Mouse (Mus musculus) stomach, postnatal 0 days (tissue): ENCODE measurements around the gene Tas1r2. TPM values are rescaled to one million over a fixed set of nuclear protein-coding genes. Genes with fewer than 3 reads are reported as not detected.

Experiments
- ATAC-seq: fragments of 200-750 bp; cut with Nextera tagmentation; 2 replicates; pipeline ENCODE4 v1.8.0; 2017; ENCODE audit not compliant: low FRiP score, low TSS enrichment
- DNase-seq: peaks from one replicate; pipeline ENCODE4 v3.0.0-alpha.2; 2016; ENCODE audit warnings: low spot score
- H3K27ac ChIP-seq: fragments of 300-500 bp; sonication (generic); replicated peaks from 2 replicates; pipeline ENCODE4 v1.5.1; 2014; ENCODE audit warnings: mild to moderate bottlenecking, control low read depth
- H3K27me3 ChIP-seq: fragments of 300-500 bp; sonication (generic); 2 replicates; pipeline ENCODE4 v1.6.1; 2014; ENCODE audit warnings: low read length; ENCODE audit not compliant: control insufficient read depth, insufficient read depth
- H3K36me3 ChIP-seq: fragments of 300-500 bp; sonication (generic); 2 replicates; pipeline ENCODE4 v1.6.1; 2014; ENCODE audit warnings: low read length, mixed read lengths; ENCODE audit not compliant: control insufficient read depth, insufficient read depth
- H3K4me1 ChIP-seq: fragments of 300-500 bp; sonication (generic); replicated peaks from 2 replicates; pipeline ENCODE4 v1.6.1; 2014; ENCODE audit warnings: antibody characterized with exemption; ENCODE audit not compliant: control insufficient read depth, insufficient read depth
- H3K4me2 ChIP-seq: fragments of 300-500 bp; sonication (generic); replicated peaks from 2 replicates; pipeline ENCODE4 v1.6.1; 2014; ENCODE audit warnings: low read depth, mild to moderate bottlenecking, control low read depth, moderate library complexity
- H3K4me3 ChIP-seq: fragments of 300-500 bp; sonication (generic); 2 replicates; pipeline ENCODE4 v1.5.1; 2014; ENCODE audit warnings: low read depth, low read length, control low read depth
- H3K9ac ChIP-seq: fragments of 300-500 bp; sonication (generic); 2 replicates; pipeline ENCODE4 v1.6.1; 2014; ENCODE audit warnings: mild to moderate bottlenecking, low read length, control low read depth, mixed read lengths
- H3K9me3 ChIP-seq: fragments of 300-500 bp; sonication (generic); 2 replicates; pipeline ENCODE4 v1.6.1; 2016; ENCODE audit warnings: low read length; ENCODE audit not compliant: control insufficient read depth
- CTCF ChIP-seq: IDR thresholded peaks from 2 replicates; pipeline ENCODE4 v1.5.1; 2016; ENCODE audit warnings: antibody characterized with exemption, low read depth, mild to moderate bottlenecking, moderate library complexity
- EP300 ChIP-seq: optimal IDR thresholded peaks from 2 replicates; pipeline ENCODE3; 2016; ENCODE audit warnings: antibody characterized with exemption
- WGBS: fragments of 180-500 bp; shearing (Covaris S2); extraction: QIAGEN DNeasy Blood & Tissue Kit; methylation state at CpG from one replicate; pipeline ENCODE4 v1.1.7; 2014; 5-methylcytosine and 5-hydroxymethylcytosine counted together
- microRNA-seq: library from miRNA; unstranded; fragments of <30 nt; microRNA quantifications from one replicate; pipeline ENCODE4, GENCODE M21; 2016
- polyA plus RNA-seq: library from polyadenylated mRNA; unstranded; fragments of >200 nt; fragmentation: Nextera tagmentation; extraction: Ambion mirVana; gene quantifications from 2 replicates; pipeline ENCODE4 v1.2.1, GENCODE M21; 2015

Tas1r2 gene
- polyA plus RNA-seq, 1 experiment from 2014 or later = not detected

- DNase-seq (peak; percentile 41), ATAC-seq (peak; percentile 68)
- Histone ChIP-seq H3K4me1 (no peaks in the 10 kb centered on the region), H3K27ac (no peak overlapping the region), H3K9ac (no peak overlapping the region), H3K36me3 (no peaks in the 10 kb centered on the region), H3K4me3 (no peak overlapping the region), H3K27me3 (no peaks in the 10 kb centered on the region), H3K9me3 (no peaks in the 10 kb centered on the region), H3K4me2 (no peak overlapping the region)
- 71% methylated on average over 10 of the region's 10 CpGs for WGBS
- no peak for TF ChIP-seq CTCF
- TF ChIP-seq EP300 = no peak
Measured at GRCm38 (mm10) chr4:139716477-139717169, 63.3 kb downstream of the Tas1r2 start.

DNA sequence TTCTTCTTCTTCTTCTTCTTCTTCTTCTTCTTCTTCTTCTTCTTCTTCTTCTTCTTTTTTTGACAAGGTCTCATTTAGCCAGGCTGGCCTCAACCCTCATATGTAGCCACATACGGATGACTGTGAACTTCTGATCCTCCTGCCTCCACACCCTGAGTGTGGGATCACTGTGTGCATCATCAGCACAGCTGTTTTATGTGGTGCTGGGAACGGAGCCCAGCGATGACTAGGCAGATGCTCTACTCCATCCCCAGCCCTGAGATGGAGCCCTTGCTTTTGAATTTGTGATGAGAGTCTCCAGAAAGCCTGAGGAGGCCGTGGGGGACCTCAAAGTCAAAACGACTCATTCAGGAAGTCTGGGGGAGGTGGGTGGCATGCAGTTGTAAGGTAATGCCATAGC, 65.6 kb downstream of the Tas1r2 start:
- TF ChIP-seq EP300 (no peak), CTCF (no peak)
- 82% methylated on average over 5 of the region's 5 CpGs for WGBS
- no peak overlapping the region for H3K4me2 ChIP-seq

More for the DNA sequence above, 65.6 kb downstream of the Tas1r2 start:
- H3K27ac ChIP-seq = no peak overlapping the region
- no peak for ATAC-seq
- no peaks in the 10 kb centered on the region for H3K36me3 ChIP-seq
- H3K9ac ChIP-seq = no peak overlapping the region
- H3K4me3 ChIP-seq = no peak overlapping the region
- no peaks in the 10 kb centered on the region for H3K9me3 ChIP-seq
- no peak for DNase-seq
- H3K27me3 ChIP-seq = no peaks in the 10 kb centered on the region
- no peaks in the 10 kb centered on the region for H3K4me1 ChIP-seq

Small RNAs within 50 kb of the gene (microRNA-seq; reads per million reads assigned to microRNA genes)
- not detected for gene Mir7020

Other genes starting within 250 kb of the Tas1r2 start
- 3.8 and 4.0 TPM in 2 replicates for gene Iffo2, start 123.0 kb upstream of the Tas1r2 start, polyA plus RNA-seq
- not detected in 2 replicates for gene Gm21969, start 50.4 kb upstream of the Tas1r2 start, polyA plus RNA-seq
- 12.9 and 14.7 TPM in 2 replicates for gene Aldh4a1, start 30.7 kb upstream of the Tas1r2 start, polyA plus RNA-seq
- 0.02 TPM in 1 of 2 replicates, not detected in the other for gene Pax7, start 180.0 kb downstream of the Tas1r2 start, polyA plus RNA-seq